Mouse (Mus musculus): ENCODE data around the gene Pih1d1. TPM values are rescaled to one million over a fixed set of nuclear protein-coding genes. Genes with fewer than 3 reads are reported as not detected.

Gene Pih1d1
- total and polyA plus RNA-seq, 2 experiments from 2014 or later, result 56.3 to 152 TPM

DNA sequence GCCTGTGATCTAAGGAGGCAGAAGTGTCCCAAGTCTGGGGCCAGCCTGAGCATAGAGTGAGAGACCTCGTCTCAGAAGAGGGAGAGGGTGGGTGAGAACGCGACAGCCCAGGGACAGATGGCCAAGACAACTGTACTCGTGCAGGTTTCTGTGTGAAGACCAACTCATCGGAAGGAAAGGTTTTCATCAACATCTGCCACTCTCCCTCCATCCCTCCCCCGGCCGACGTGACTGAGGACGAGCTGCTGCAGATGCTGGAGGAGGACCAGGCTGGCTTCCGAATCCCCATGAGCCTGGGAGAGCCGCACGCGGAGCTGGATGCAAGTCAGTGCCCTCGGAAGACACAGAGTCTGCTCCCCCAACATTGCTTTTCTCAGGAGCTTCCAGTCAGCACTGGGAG, 3.4 kb downstream of the Pih1d1 start:
- Histone ChIP-seq H3K4me1 (ENCODE audit: control insufficient read depth, insufficient read depth) (0 out of 2 replicates have a peak, but pooled peaks cover 7% of the 10 kb centered on the region), H3K27me3 (ENCODE audit: control insufficient read depth, insufficient read depth, low read length) (peaks cover 2% of the 10 kb centered on the region; the same call in 1 of the 2 replicates), H3K4me2 (ENCODE audit: low read depth, low read length) (no peak overlapping the region), H3K4me3 (ENCODE audit: low read depth, low read length) (no peak overlapping the region), H3K9me3 (replicated peaks; ENCODE audit: control insufficient read depth, low read length) (no peaks in the 10 kb centered on the region), H3K9ac (replicated peaks; ENCODE audit: low read depth, low read length) (no peak overlapping the region), H3K36me3 (replicated peaks; ENCODE audit: control insufficient read depth, insufficient read depth, low read length) (peaks cover 11% of the 10 kb centered on the region; the same call in 1 of the 2 replicates), H3K27ac (ENCODE audit: low read depth) (no peak overlapping the region)
- no peak for TF ChIP-seq CTCF (IDR thresholded peaks at IDR 0.05; ENCODE audit: low read depth)
- no peak for TF ChIP-seq EP300 (IDR thresholded peaks at IDR 0.05; ENCODE audit: low read depth)
- DNase-seq (ENCODE audit: low spot score), result no peak
- 83% methylated on average over 14 of the region's 14 CpGs for WGBS
- ATAC-seq (ENCODE audit: insufficient read depth, low read depth), result no peak

DNA sequence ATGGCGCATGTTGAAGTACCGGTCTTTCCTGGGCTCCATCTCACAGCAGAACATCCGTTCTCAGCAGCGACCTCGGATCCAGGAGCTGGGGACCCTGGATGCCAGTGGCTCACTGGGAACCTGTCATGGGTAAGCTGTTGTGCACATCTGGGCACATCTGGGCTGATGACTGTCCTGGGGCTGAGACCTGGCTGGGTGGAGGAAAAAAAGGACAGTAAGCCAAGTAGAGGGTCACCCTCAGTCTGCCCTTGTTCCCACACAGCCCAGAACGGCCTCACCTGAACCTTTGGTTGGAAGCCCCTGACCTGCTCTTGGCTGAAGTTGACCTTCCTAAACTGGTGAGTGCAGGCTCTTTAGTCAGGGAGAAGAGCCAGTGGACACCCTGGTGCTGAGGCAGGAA, 4.9 kb downstream of the Pih1d1 start:
- no peak for TF ChIP-seq EP300 (IDR thresholded peaks at IDR 0.05; ENCODE audit: low read depth)
- TF ChIP-seq CTCF (IDR thresholded peaks at IDR 0.05; ENCODE audit: low read depth), result no peak
- 89% methylated on average over 6 of the region's 6 CpGs for WGBS
- ATAC-seq (ENCODE audit: insufficient read depth, low read depth), result no peak

DNA sequence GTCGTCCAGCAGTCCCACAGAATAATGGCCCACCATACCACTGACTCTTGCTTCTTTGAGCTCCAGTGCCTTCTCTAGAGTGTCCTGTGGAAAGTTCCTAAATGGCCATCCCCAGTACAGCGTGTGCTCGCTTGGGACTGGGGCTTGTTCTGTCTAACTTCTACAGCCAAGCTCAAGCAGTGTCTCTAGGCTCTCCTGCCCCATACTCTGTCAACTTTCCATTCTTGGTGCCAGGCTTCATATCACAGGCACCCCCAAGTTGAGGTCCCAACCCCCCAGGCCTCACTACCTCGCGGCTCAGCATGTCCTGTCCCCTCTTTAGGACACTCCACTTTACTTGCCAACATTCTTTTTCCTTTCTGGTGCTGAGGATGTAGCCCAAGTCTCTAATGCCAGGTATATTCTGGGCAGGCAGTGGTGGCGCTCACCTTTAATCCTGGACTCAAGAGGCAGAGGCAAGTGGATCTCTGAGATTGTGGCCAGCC, 6.3 kb downstream of the Pih1d1 start:
- no peak overlapping the region for H3K27ac ChIP-seq (ENCODE audit: low read depth)
- H3K4me3 ChIP-seq (ENCODE audit: low read depth, low read length), result no peak overlapping the region
- DNase-seq (ENCODE audit: low spot score), result no peak
- WGBS, result 93% methylated on average over 6 of the region's 6 CpGs
- no peak for ATAC-seq (ENCODE audit: insufficient read depth, low read depth)
- H3K4me2 ChIP-seq (ENCODE audit: low read depth, low read length), result no peak overlapping the region
- peaks cover 30% of the 10 kb centered on the region for H3K27me3 ChIP-seq (ENCODE audit: control insufficient read depth, insufficient read depth, low read length)
- no peaks in the 10 kb centered on the region for H3K9me3 ChIP-seq (replicated peaks; ENCODE audit: control insufficient read depth, low read length)
- no peak overlapping the region for H3K9ac ChIP-seq (replicated peaks; ENCODE audit: low read depth, low read length)
- H3K4me1 ChIP-seq (ENCODE audit: control insufficient read depth, insufficient read depth), result 0 out of 2 replicates have a peak, but pooled peaks cover 6% of the 10 kb centered on the region
- peaks cover 11% of the 10 kb centered on the region; the same call in 1 of the 2 replicates for H3K36me3 ChIP-seq (replicated peaks; ENCODE audit: control insufficient read depth, insufficient read depth, low read length)
- no peak for TF ChIP-seq EP300 (IDR thresholded peaks at IDR 0.05; ENCODE audit: low read depth)
- no peak for TF ChIP-seq CTCF (IDR thresholded peaks at IDR 0.05; ENCODE audit: low read depth)

More for the DNA sequence above, 4.9 kb downstream of the Pih1d1 start:
- Histone ChIP-seq H3K27ac (ENCODE audit: low read depth) (no peak overlapping the region), H3K4me3 (ENCODE audit: low read depth, low read length) (no peak overlapping the region), H3K9ac (replicated peaks; ENCODE audit: low read depth, low read length) (no peak overlapping the region), H3K27me3 (ENCODE audit: control insufficient read depth, insufficient read depth, low read length) (peaks cover 17% of the 10 kb centered on the region), H3K36me3 (replicated peaks; ENCODE audit: control insufficient read depth, insufficient read depth, low read length) (peaks cover 11% of the 10 kb centered on the region; the same call in 1 of the 2 replicates), H3K4me2 (ENCODE audit: low read depth, low read length) (no peak overlapping the region), H3K9me3 (replicated peaks; ENCODE audit: control insufficient read depth, low read length) (no peaks in the 10 kb centered on the region), H3K4me1 (ENCODE audit: control insufficient read depth, insufficient read depth) (no peaks in the 10 kb centered on the region)
- DNase-seq (ENCODE audit: low spot score), result no peak

DNA sequence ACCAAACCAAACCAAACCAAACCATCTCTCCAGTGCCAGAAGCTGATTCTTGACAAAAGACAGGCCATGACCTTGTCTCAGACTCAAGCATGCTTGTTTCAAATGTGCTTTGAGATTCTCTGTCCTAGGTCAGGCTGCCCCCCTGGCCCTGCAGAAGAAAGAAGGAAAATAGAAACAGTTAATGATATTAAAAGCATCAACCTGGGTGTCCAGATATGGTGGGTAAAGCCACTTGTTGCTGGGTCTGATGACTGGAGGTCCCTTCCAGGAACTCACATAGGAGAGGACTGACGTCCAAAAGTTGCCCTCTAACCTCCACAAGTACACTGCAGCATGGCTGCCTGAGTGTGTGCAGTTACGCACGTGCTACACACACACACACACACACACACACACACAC, 6.8 kb downstream of the Pih1d1 start:
- Histone ChIP-seq H3K36me3 (replicated peaks; ENCODE audit: control insufficient read depth, insufficient read depth, low read length) (peaks cover 11% of the 10 kb centered on the region; the same call in 1 of the 2 replicates), H3K27me3 (ENCODE audit: control insufficient read depth, insufficient read depth, low read length) (peaks cover 35% of the 10 kb centered on the region), H3K9ac (replicated peaks; ENCODE audit: low read depth, low read length) (no peak overlapping the region), H3K9me3 (replicated peaks; ENCODE audit: control insufficient read depth, low read length) (no peaks in the 10 kb centered on the region), H3K4me3 (ENCODE audit: low read depth, low read length) (no peak overlapping the region), H3K4me1 (ENCODE audit: control insufficient read depth, insufficient read depth) (0 out of 2 replicates have a peak, but pooled peaks cover 6% of the 10 kb centered on the region), H3K4me2 (ENCODE audit: low read depth, low read length) (no peak overlapping the region), H3K27ac (ENCODE audit: low read depth) (no peak overlapping the region)
- DNase-seq (ENCODE audit: low spot score) (no peak), ATAC-seq (ENCODE audit: insufficient read depth, low read depth) (no peak)
- TF ChIP-seq CTCF (IDR thresholded peaks at IDR 0.05; ENCODE audit: low read depth) (no peak), EP300 (IDR thresholded peaks at IDR 0.05; ENCODE audit: low read depth) (no peak)
- 78% methylated on average over 3 of the region's 3 CpGs for WGBS

DNA sequence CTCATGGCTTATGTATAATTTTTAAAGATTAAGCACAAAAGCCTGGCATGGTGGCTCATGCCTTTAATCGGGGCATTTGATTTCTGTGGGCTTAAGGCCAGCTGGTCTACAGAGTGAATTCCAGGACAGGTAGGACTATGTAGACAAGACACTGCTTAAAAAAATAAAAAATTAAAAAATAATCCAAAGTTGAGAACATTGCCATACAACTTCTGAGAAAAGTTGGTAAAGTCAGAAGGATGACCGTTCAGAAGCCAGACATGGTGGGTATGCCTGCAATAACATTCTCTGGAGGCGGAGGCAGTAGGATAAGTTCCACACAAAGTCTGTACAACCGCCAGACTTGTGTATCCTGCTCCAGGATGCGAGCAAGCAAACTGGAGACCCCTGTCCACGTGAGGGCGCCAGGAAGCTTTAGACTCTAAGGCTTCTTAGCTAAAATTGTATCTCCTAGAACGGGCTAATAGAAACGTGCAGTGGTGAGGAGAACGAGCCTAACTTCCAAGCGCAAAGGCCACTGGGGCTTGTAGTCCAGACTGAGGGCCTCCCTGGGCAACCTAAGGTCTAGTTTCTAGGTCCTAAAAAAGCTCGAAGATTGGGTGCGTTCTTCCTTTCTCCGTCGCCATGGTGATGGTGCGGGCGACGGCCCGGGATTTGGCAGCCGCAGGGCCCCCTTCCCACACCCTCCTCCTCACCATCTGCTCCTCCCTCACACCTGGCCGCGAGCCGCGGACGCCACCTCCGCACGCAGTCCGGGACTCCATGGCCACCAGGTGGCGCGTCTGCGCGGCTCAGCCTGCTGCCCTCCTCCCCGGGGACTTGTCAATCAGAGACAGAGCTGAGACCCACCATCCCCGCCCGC, 7.7 kb downstream of the Pih1d1 start:
- H3K4me3 ChIP-seq (ENCODE audit: low read depth, low read length), result peak overlapping the region; percentile 41
- no peaks in the 10 kb centered on the region for H3K9me3 ChIP-seq (replicated peaks; ENCODE audit: control insufficient read depth, low read length)
- no peak overlapping the region for H3K27ac ChIP-seq (ENCODE audit: low read depth)
- no peak overlapping the region for H3K9ac ChIP-seq (replicated peaks; ENCODE audit: low read depth, low read length)
- H3K27me3 ChIP-seq (ENCODE audit: control insufficient read depth, insufficient read depth, low read length), result peaks cover 43% of the 10 kb centered on the region
- peaks cover 11% of the 10 kb centered on the region; the same call in 1 of the 2 replicates for H3K36me3 ChIP-seq (replicated peaks; ENCODE audit: control insufficient read depth, insufficient read depth, low read length)
- 4% methylated on average over 33 of the region's 35 CpGs for WGBS
- peak; percentile 83 for DNase-seq (ENCODE audit: low spot score)
- peak overlapping the region; percentile 67 for H3K4me2 ChIP-seq (ENCODE audit: low read depth, low read length)
- H3K4me1 ChIP-seq (ENCODE audit: control insufficient read depth, insufficient read depth), result 0 out of 2 replicates have a peak, but pooled peaks cover 6% of the 10 kb centered on the region
- no peak for TF ChIP-seq EP300 (IDR thresholded peaks at IDR 0.05; ENCODE audit: low read depth)
- peak; percentile 75 for TF ChIP-seq CTCF (IDR thresholded peaks at IDR 0.05; ENCODE audit: low read depth)
- ATAC-seq (ENCODE audit: insufficient read depth, low read depth), result peak; percentile 83

All from heart, postnatal 0 days (tissue).